Mouse (Mus musculus): Measurements from ENCODE around the gene Grin2b. TPM values are rescaled to one million over a fixed set of nuclear protein-coding genes. Genes with fewer than 3 reads are reported as not detected.
"Not testable (repeated sequence)": the region's sequence is repeated elsewhere in the genome, so short reads cannot be mapped to it uniquely, and the experiment has no call there.

Gene Grin2b
- polyA plus RNA-seq, 1 experiment from 2014 or later: 0.31 TPM

GRCm38 (mm10) chr6:135843755-135844154, 329.6 kb downstream of the Grin2b start:
- Histone ChIP-seq H3K27ac (no peak overlapping the region), H3K4me1 (no peaks in the 10 kb centered on the region), H3K9me3 (no peaks in the 10 kb centered on the region), H3K27me3 (ENCODE audit: poor library complexity, severe bottlenecking) (no peaks in the 10 kb centered on the region), H3K4me3 (no peak overlapping the region), H3K36me3 (replicated peaks) (no peaks in the 10 kb centered on the region)
- no peak for DNase-seq (ENCODE audit: extremely low spot score, low spot score)
- 84% methylated on average over 3 of the region's 3 CpGs for WGBS

- DNase-seq (ENCODE audit: extremely low spot score, low spot score): no peak
- Histone ChIP-seq H3K27ac (no peak overlapping the region), H3K36me3 (replicated peaks) (no peaks in the 10 kb centered on the region), H3K4me3 (no peak overlapping the region), H3K4me1 (no peaks in the 10 kb centered on the region), H3K27me3 (ENCODE audit: poor library complexity, severe bottlenecking) (no peaks in the 10 kb centered on the region), H3K9me3 (no peaks in the 10 kb centered on the region)
- WGBS: 92% methylated on average over 4 of the region's 4 CpGs
Measured at GRCm38 (mm10) chr6:135836353-135836752, 337.0 kb downstream of the Grin2b start.

- no peaks in the 10 kb centered on the region for H3K27me3 ChIP-seq (ENCODE audit: poor library complexity, severe bottlenecking)
- 71% methylated on average over 5 of the region's 5 CpGs for WGBS
- no peaks in the 10 kb centered on the region for H3K9me3 ChIP-seq
- no peak for DNase-seq (ENCODE audit: extremely low spot score, low spot score)
- no peak overlapping the region for H3K27ac ChIP-seq
- H3K36me3 ChIP-seq (replicated peaks): no peaks in the 10 kb centered on the region
- no peak overlapping the region for H3K4me3 ChIP-seq
- peaks cover 4% of the 10 kb centered on the region; the same call in 1 of the 2 replicates for H3K4me1 ChIP-seq
Measured at GRCm38 (mm10) chr6:135833542-135833941, 339.8 kb downstream of the Grin2b start.

GRCm38 (mm10) chr6:135832041-135832440, 341.3 kb downstream of the Grin2b start:
- no peak overlapping the region for H3K27ac ChIP-seq
- H3K9me3 ChIP-seq: no peaks in the 10 kb centered on the region
- H3K4me1 ChIP-seq: peaks cover 4% of the 10 kb centered on the region; the same call in 1 of the 2 replicates
- no peaks in the 10 kb centered on the region for H3K27me3 ChIP-seq (ENCODE audit: poor library complexity, severe bottlenecking)
- H3K4me3 ChIP-seq: no peak overlapping the region
- no peaks in the 10 kb centered on the region for H3K36me3 ChIP-seq (replicated peaks)
- 89% methylated on average over 3 of the region's 3 CpGs for WGBS
- DNase-seq (ENCODE audit: extremely low spot score, low spot score): no peak

- Histone ChIP-seq H3K27ac (no peak overlapping the region), H3K9me3 (no peaks in the 10 kb centered on the region), H3K4me3 (no peak overlapping the region), H3K4me1 (peaks cover 4% of the 10 kb centered on the region; the same call in 1 of the 2 replicates), H3K27me3 (ENCODE audit: poor library complexity, severe bottlenecking) (no peaks in the 10 kb centered on the region), H3K36me3 (replicated peaks) (no peaks in the 10 kb centered on the region)
- no peak for DNase-seq (ENCODE audit: extremely low spot score, low spot score)
- WGBS: 86% methylated on average over 1 of the region's 1 CpGs
Measured at GRCm38 (mm10) chr6:135831032-135831431, 342.3 kb downstream of the Grin2b start.

- H3K36me3 ChIP-seq (replicated peaks): no peaks in the 10 kb centered on the region
- no peak overlapping the region for H3K27ac ChIP-seq
- no peak for DNase-seq (ENCODE audit: extremely low spot score, low spot score)
- no peaks in the 10 kb centered on the region for H3K9me3 ChIP-seq
- H3K4me1 ChIP-seq: peaks cover 4% of the 10 kb centered on the region; the same call in 1 of the 2 replicates
- H3K4me3 ChIP-seq: no peak overlapping the region
- H3K27me3 ChIP-seq (ENCODE audit: poor library complexity, severe bottlenecking): no peaks in the 10 kb centered on the region
- 80% methylated on average over 7 of the region's 7 CpGs for WGBS
Measured at GRCm38 (mm10) chr6:135829458-135829857, 343.9 kb downstream of the Grin2b start.

GRCm38 (mm10) chr6:135828976-135829375, 344.3 kb downstream of the Grin2b start:
- 59% methylated on average over 4 of the region's 4 CpGs for WGBS
- no peaks in the 10 kb centered on the region for H3K36me3 ChIP-seq (replicated peaks)
- no peak overlapping the region for H3K4me3 ChIP-seq
- H3K4me1 ChIP-seq: peaks cover 4% of the 10 kb centered on the region; the same call in 1 of the 2 replicates
- no peak overlapping the region for H3K27ac ChIP-seq
- no peaks in the 10 kb centered on the region for H3K27me3 ChIP-seq (ENCODE audit: poor library complexity, severe bottlenecking)
- DNase-seq (ENCODE audit: extremely low spot score, low spot score): no peak
- no peaks in the 10 kb centered on the region for H3K9me3 ChIP-seq

- Histone ChIP-seq H3K4me1 (peaks cover 4% of the 10 kb centered on the region; the same call in 1 of the 2 replicates), H3K9me3 (no peaks in the 10 kb centered on the region), H3K4me3 (no peak overlapping the region), H3K27ac (no peak overlapping the region), H3K27me3 (ENCODE audit: poor library complexity, severe bottlenecking) (no peaks in the 10 kb centered on the region), H3K36me3 (replicated peaks) (no peaks in the 10 kb centered on the region)
- peak; percentile 42 for DNase-seq (ENCODE audit: extremely low spot score, low spot score)
- 26% methylated on average over 4 of the region's 4 CpGs for WGBS
Measured at GRCm38 (mm10) chr6:135827942-135828341, 345.4 kb downstream of the Grin2b start.

- peaks cover 4% of the 10 kb centered on the region; the same call in 1 of the 2 replicates for H3K4me1 ChIP-seq
- no peak overlapping the region for H3K27ac ChIP-seq
- H3K36me3 ChIP-seq (replicated peaks): no peaks in the 10 kb centered on the region
- no peaks in the 10 kb centered on the region for H3K9me3 ChIP-seq
- WGBS: 92% methylated on average over 2 of the region's 3 CpGs
- DNase-seq (ENCODE audit: extremely low spot score, low spot score): no peak
- no peak overlapping the region for H3K4me3 ChIP-seq
- H3K27me3 ChIP-seq (ENCODE audit: poor library complexity, severe bottlenecking): no peaks in the 10 kb centered on the region
Measured at GRCm38 (mm10) chr6:135827317-135827716, 346.0 kb downstream of the Grin2b start.

- not testable (repeated sequence) for H3K36me3 ChIP-seq (replicated peaks); DNase-seq (ENCODE audit: extremely low spot score, low spot score); H3K4me3 ChIP-seq; H3K27ac ChIP-seq; H3K9me3 ChIP-seq; H3K4me1 ChIP-seq; H3K27me3 ChIP-seq (ENCODE audit: poor library complexity, severe bottlenecking)
- 95% methylated on average over 7 of the region's 7 CpGs for WGBS
Measured at GRCm38 (mm10) chr6:135826776-135827175, 346.5 kb downstream of the Grin2b start.

GRCm38 (mm10) chr6:135817391-135817790, 355.9 kb downstream of the Grin2b start:
- Histone ChIP-seq H3K27ac (no peak overlapping the region), H3K4me3 (no peak overlapping the region), H3K36me3 (replicated peaks) (no peaks in the 10 kb centered on the region), H3K27me3 (ENCODE audit: poor library complexity, severe bottlenecking) (no peaks in the 10 kb centered on the region), H3K4me1 (no peaks in the 10 kb centered on the region), H3K9me3 (no peaks in the 10 kb centered on the region)
- DNase-seq (ENCODE audit: extremely low spot score, low spot score): no peak
- WGBS: 95% methylated on average over 2 of the region's 2 CpGs

- no peak overlapping the region for H3K27ac ChIP-seq
- H3K9me3 ChIP-seq: no peaks in the 10 kb centered on the region
- no peaks in the 10 kb centered on the region for H3K27me3 ChIP-seq (ENCODE audit: poor library complexity, severe bottlenecking)
- 78% methylated on average over 7 of the region's 7 CpGs for WGBS
- no peak for DNase-seq (ENCODE audit: extremely low spot score, low spot score)
- H3K36me3 ChIP-seq (replicated peaks): no peaks in the 10 kb centered on the region
- H3K4me3 ChIP-seq: no peak overlapping the region
- H3K4me1 ChIP-seq: no peaks in the 10 kb centered on the region
Measured at GRCm38 (mm10) chr6:135813755-135814154, 359.6 kb downstream of the Grin2b start.

- WGBS: 66% methylated on average over 9 of the region's 9 CpGs
- H3K9me3 ChIP-seq: no peaks in the 10 kb centered on the region
- H3K36me3 ChIP-seq (replicated peaks): no peaks in the 10 kb centered on the region
- no peak for DNase-seq (ENCODE audit: extremely low spot score, low spot score)
- H3K4me1 ChIP-seq: 0 out of 2 replicates have a peak, but pooled peaks cover 5% of the 10 kb centered on the region
- no peak overlapping the region for H3K27ac ChIP-seq
- no peak overlapping the region for H3K4me3 ChIP-seq
- no peaks in the 10 kb centered on the region for H3K27me3 ChIP-seq (ENCODE audit: poor library complexity, severe bottlenecking)
Measured at GRCm38 (mm10) chr6:135805436-135805835, 367.9 kb downstream of the Grin2b start.

- H3K27me3 ChIP-seq (ENCODE audit: poor library complexity, severe bottlenecking): no peaks in the 10 kb centered on the region
- no peaks in the 10 kb centered on the region for H3K9me3 ChIP-seq
- no peak for DNase-seq (ENCODE audit: extremely low spot score, low spot score)
- H3K4me1 ChIP-seq: no peaks in the 10 kb centered on the region
- H3K4me3 ChIP-seq: no peak overlapping the region
- H3K36me3 ChIP-seq (replicated peaks): no peaks in the 10 kb centered on the region
- no peak overlapping the region for H3K27ac ChIP-seq
- WGBS: 82% methylated on average over 8 of the region's 8 CpGs
Measured at GRCm38 (mm10) chr6:135799949-135800348, 373.4 kb downstream of the Grin2b start.

Data from forebrain, embryonic 10.5 days (tissue).